27 mouse cellular contexts compared by ENCODE assay signal in the genomic region with DNA sequence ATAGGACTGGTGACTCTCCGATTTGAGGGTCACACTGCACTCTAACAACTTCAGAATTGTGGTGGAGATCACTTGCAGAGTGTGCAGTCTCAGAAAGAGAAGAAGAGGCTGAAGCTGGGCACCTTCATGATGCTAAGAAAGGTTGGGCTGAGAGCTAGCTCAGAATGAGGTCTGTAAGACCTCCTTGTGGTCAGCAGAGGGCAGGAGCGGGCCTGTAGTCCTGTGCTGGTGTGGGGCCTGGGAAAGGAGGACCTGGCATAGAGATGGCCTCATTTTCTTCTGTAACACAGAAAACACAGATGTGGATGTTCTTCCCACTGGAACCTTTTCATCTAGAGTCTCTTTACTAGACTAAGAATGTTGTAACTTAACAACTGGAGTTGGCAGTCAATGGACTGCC. TPM values are rescaled to one million over a fixed set of nuclear protein-coding genes. Genes with fewer than 3 reads are reported as not detected.
DNase-seq lines count a peak whose midpoint lies in the region; ATAC-seq and TF ChIP-seq lines count a peak whose summit lies in the region.
"Not testable (repeated sequence)": the region's sequence is repeated elsewhere in the genome, so short reads cannot be mapped to it uniquely, and the experiment has no call there.
"Had no signal": no experiment of that assay in that cellular context is flagged by ENCODE, and none has a peak within 500 bp of the region (broad histone marks: within the 10 kb centered on the region; RNA-seq: fewer than 3 reads in every experiment).

No protein-coding gene starts in this region.

- not testable (repeated sequence) for DNase-seq in heart, postnatal 0 days (ENCODE audit: low spot score); midbrain, embryonic 11.5 days (ENCODE audit: low spot score, missing footprints)

- WGBS in heart, postnatal 0 days: 13% methylated on average over 1 of the region's 2 CpGs
- 30% methylated on average over 1 of the region's 2 CpGs for WGBS in liver, embryonic 12.5 days (ENCODE audit: insufficient replicate concordance)
- WGBS in liver, embryonic 15.5 days (ENCODE audit: insufficient replicate concordance): 52% methylated on average over 1 of the region's 2 CpGs
- 65% methylated on average over 1 of the region's 2 CpGs for WGBS in midbrain, embryonic 11.5 days

- not testable (repeated sequence) for H3K9me3 ChIP-seq in heart, postnatal 0 days (replicated peaks; ENCODE audit: control insufficient read depth, low read length); liver, embryonic 12.5 days (replicated peaks); liver, embryonic 15.5 days (replicated peaks); midbrain, embryonic 11.5 days (ENCODE audit: control insufficient read depth, low read length)

- not testable (repeated sequence) for H3K9ac ChIP-seq in heart, postnatal 0 days (replicated peaks; ENCODE audit: low read depth, low read length); liver, embryonic 12.5 days; liver, embryonic 15.5 days; midbrain, embryonic 11.5 days (ENCODE audit: low read length)

- TF ChIP-seq CTCF in heart, postnatal 0 days (IDR thresholded peaks at IDR 0.05; ENCODE audit: low read depth): not testable (repeated sequence)

- H3K4me3 ChIP-seq in heart, postnatal 0 days (ENCODE audit: low read depth, low read length); liver, embryonic 12.5 days; liver, embryonic 15.5 days (replicated peaks); midbrain, embryonic 11.5 days (ENCODE audit: low read depth, low read length): not testable (repeated sequence)

- ATAC-seq in common myeloid progenitor, adult 5-6 weeks (replicated peaks; ENCODE audit: low read depth, poor library complexity, severe bottlenecking): peak; percentile 87
- ATAC-seq in heart, postnatal 0 days (ENCODE audit: insufficient read depth, low read depth): peak; percentile 44; the same call in 1 of the 2 replicates
- ATAC-seq in liver, embryonic 12.5 days: peak; percentile 66; the same call in 1 of the 2 replicates
- ATAC-seq in liver, embryonic 15.5 days (ENCODE audit: insufficient read depth): peak; percentile 51; the same call in 1 of the 2 replicates
- ATAC-seq in megakaryocyte, adult 5-6 weeks (ENCODE audit: poor library complexity, severe bottlenecking): peak; percentile 92
- 0 out of 2 replicates have a peak, but pooled peaks have one; percentile 50 for ATAC-seq in midbrain, embryonic 11.5 days (ENCODE audit: low FRiP score)

- H3K27ac ChIP-seq in heart, postnatal 0 days (ENCODE audit: low read depth); liver, embryonic 12.5 days; liver, embryonic 15.5 days (replicated peaks); midbrain, embryonic 11.5 days (ENCODE audit: low read depth, low read length): not testable (repeated sequence)

- TF ChIP-seq EP300 in heart, postnatal 0 days (IDR thresholded peaks at IDR 0.05; ENCODE audit: low read depth): not testable (repeated sequence)

- not testable (repeated sequence) for H3K4me2 ChIP-seq in heart, postnatal 0 days (ENCODE audit: low read depth, low read length); liver, embryonic 12.5 days; liver, embryonic 15.5 days; midbrain, embryonic 11.5 days

- H3K27me3 ChIP-seq in heart, postnatal 0 days (ENCODE audit: control insufficient read depth, insufficient read depth, low read length); liver, embryonic 12.5 days (replicated peaks); liver, embryonic 15.5 days; midbrain, embryonic 11.5 days (ENCODE audit: control insufficient read depth, insufficient read depth, low read length): not testable (repeated sequence)

- not testable (repeated sequence) for H3K4me1 ChIP-seq in heart, postnatal 0 days (ENCODE audit: control insufficient read depth, insufficient read depth); liver, embryonic 12.5 days; liver, embryonic 15.5 days (replicated peaks); midbrain, embryonic 11.5 days (ENCODE audit: control insufficient read depth, insufficient read depth, low read length)

- H3K36me3 ChIP-seq in heart, postnatal 0 days (replicated peaks; ENCODE audit: control insufficient read depth, insufficient read depth, low read length); liver, embryonic 12.5 days; liver, embryonic 15.5 days (replicated peaks); midbrain, embryonic 11.5 days (ENCODE audit: control insufficient read depth, insufficient read depth, low read length): not testable (repeated sequence)

RNA-seq across cellular contexts. Expression of a gene that starts 2.5 kb away (rescaled TPM):
- 0.18 TPM in 1 of 2 replicates, not detected in the other for total RNA-seq in common myeloid progenitor, adult 5-6 weeks (2017)
- total RNA-seq in heart, postnatal 0 days (2014; rRNA removed; ENCODE audit: low replicate concordance): not detected in 2 replicates
- not detected in 2 replicates for polyA plus RNA-seq in heart, postnatal 0 days (2015; fragmentation: Nextera tagmentation; extraction: Ambion mirVana)
- 3.5 and 12.1 TPM in 2 replicates for polyA plus RNA-seq in liver, embryonic 12.5 days (2016; fragmentation: Nextera tagmentation; extraction: Ambion mirVana)
- 7.1 and 12.1 TPM in 2 replicates for polyA plus RNA-seq in liver, embryonic 15.5 days (2015; fragmentation: Nextera tagmentation; extraction: Ambion mirVana)
- total RNA-seq in megakaryocyte, adult 5-6 weeks (2015): 214 and 289 TPM in 2 replicates
- total RNA-seq in megakaryocyte, adult 5-6 weeks (2017): 277 and 344 TPM in 2 replicates
- not detected in 2 replicates for polyA plus RNA-seq in midbrain, embryonic 11.5 days (2014; fragmentation: Nextera tagmentation; extraction: Ambion mirVana)
- total RNA-seq: adrenal gland, adult 8-10 months; adrenal gland, postnatal 25 days; ES-E14; gastrocnemius, adult 2 months; gastrocnemius, postnatal 14 days; gastrocnemius, postnatal 4 days; heart, adult 18-20 months; heart, postnatal 14 days; heart, postnatal 4 days had no signal
- polyA plus RNA-seq: activated CD4-positive, CD25-positive, alpha-beta regulatory T cell, adult 4 months; embryonic facial prominence, embryonic 11.5 days; embryonic facial prominence, embryonic 14.5 days; forebrain, embryonic 10.5 days; forebrain, embryonic 13.5 days; forebrain, embryonic 16.5 days; heart, embryonic 15.5 days; hindbrain, embryonic 12.5 days; hindbrain, embryonic 15.5 days had no signal

RNA-seq across cellular contexts. Expression of a gene that starts 45.6 kb away (rescaled TPM):
- not detected in 2 replicates for total RNA-seq in common myeloid progenitor, adult 5-6 weeks (2017)
- not detected in 2 replicates for total RNA-seq in heart, postnatal 0 days (2014; rRNA removed; ENCODE audit: low replicate concordance)
- not detected in 2 replicates for polyA plus RNA-seq in heart, postnatal 0 days (2015; fragmentation: Nextera tagmentation; extraction: Ambion mirVana)
- not detected in 2 replicates for polyA plus RNA-seq in liver, embryonic 12.5 days (2016; fragmentation: Nextera tagmentation; extraction: Ambion mirVana)
- polyA plus RNA-seq in liver, embryonic 15.5 days (2015; fragmentation: Nextera tagmentation; extraction: Ambion mirVana): not detected in 2 replicates
- total RNA-seq in megakaryocyte, adult 5-6 weeks (2015): 1.1 TPM in 1 of 2 replicates, not detected in the other
- total RNA-seq in megakaryocyte, adult 5-6 weeks (2017): not detected in 2 replicates
- not detected in 2 replicates for polyA plus RNA-seq in midbrain, embryonic 11.5 days (2014; fragmentation: Nextera tagmentation; extraction: Ambion mirVana)
- total RNA-seq: adrenal gland, adult 8-10 months; adrenal gland, postnatal 25 days; ES-E14; gastrocnemius, adult 2 months; gastrocnemius, postnatal 14 days; gastrocnemius, postnatal 4 days; heart, adult 18-20 months; heart, postnatal 14 days; heart, postnatal 4 days had no signal
- polyA plus RNA-seq: activated CD4-positive, CD25-positive, alpha-beta regulatory T cell, adult 4 months; brain, embryonic 14.5 days; embryonic facial prominence, embryonic 11.5 days; embryonic facial prominence, embryonic 14.5 days; forebrain, embryonic 10.5 days; forebrain, embryonic 13.5 days; forebrain, embryonic 16.5 days; frontal cortex, adult 2 months; heart, embryonic 12.5 days; heart, embryonic 15.5 days; hindbrain, embryonic 12.5 days; hindbrain, embryonic 15.5 days had no signal

RNA-seq across cellular contexts. Expression of a gene that starts 47.4 kb away (rescaled TPM):
- total RNA-seq in common myeloid progenitor, adult 5-6 weeks (2017): 8.5 and 9.1 TPM in 2 replicates
- total RNA-seq in heart, postnatal 0 days (2014; rRNA removed; ENCODE audit: low replicate concordance): 12.9 and 20.5 TPM in 2 replicates
- 32.3 and 33.7 TPM in 2 replicates for polyA plus RNA-seq in heart, postnatal 0 days (2015; fragmentation: Nextera tagmentation; extraction: Ambion mirVana)
- 8.6 and 10.9 TPM in 2 replicates for polyA plus RNA-seq in liver, embryonic 12.5 days (2016; fragmentation: Nextera tagmentation; extraction: Ambion mirVana)
- 5.6 and 6.7 TPM in 2 replicates for polyA plus RNA-seq in liver, embryonic 15.5 days (2015; fragmentation: Nextera tagmentation; extraction: Ambion mirVana)
- 28.5 and 30.3 TPM in 2 replicates for total RNA-seq in megakaryocyte, adult 5-6 weeks (2015)
- total RNA-seq in megakaryocyte, adult 5-6 weeks (2017): 24.9 and 28.7 TPM in 2 replicates
- polyA plus RNA-seq in midbrain, embryonic 11.5 days (2014; fragmentation: Nextera tagmentation; extraction: Ambion mirVana): 3.8 and 4.0 TPM in 2 replicates
